Mouse (Mus musculus) liver, embryonic 13.5 days (tissue): Measurements from ENCODE around the gene Rnf220. TPM values are rescaled to one million over a fixed set of nuclear protein-coding genes. Genes with fewer than 3 reads are reported as not detected.
"Not testable (repeated sequence)": the region's sequence is repeated elsewhere in the genome, so short reads cannot be mapped to it uniquely, and the experiment has no call there.

Experiments used
- ATAC-seq: fragments of 200-750 bp; cut with Nextera tagmentation; 2 replicates; pipeline ENCODE4 v1.8.0; 2017; ENCODE audit warnings: low read depth, mild to moderate bottlenecking, moderate number of reproducible peaks, moderate library complexity
- DNase-seq: peaks from one replicate; pipeline ENCODE4 v3.0.0; 2022
- H3K27ac ChIP-seq: fragments of 300-500 bp; sonication (generic); 2 replicates; pipeline ENCODE4 v1.5.1; 2015; ENCODE audit warnings: moderate library complexity, mild to moderate bottlenecking, inconsistent platforms
- H3K27me3 ChIP-seq: fragments of 300-500 bp; sonication (generic); 2 replicates; pipeline ENCODE4 v1.6.1; 2015; ENCODE audit warnings: mild to moderate bottlenecking, inconsistent platforms
- H3K36me3 ChIP-seq: fragments of 300-500 bp; sonication (generic); 2 replicates; pipeline ENCODE4 v1.6.1; 2015; ENCODE audit warnings: mild to moderate bottlenecking, inconsistent platforms
- H3K4me1 ChIP-seq: fragments of 300-500 bp; sonication (generic); replicated peaks from 2 replicates; pipeline ENCODE4 v1.6.1; 2015; ENCODE audit warnings: inconsistent platforms
- H3K4me2 ChIP-seq: fragments of 300-500 bp; sonication (generic); 2 replicates; pipeline ENCODE4 v1.6.1; 2015; ENCODE audit warnings: inconsistent platforms, mild to moderate bottlenecking, moderate library complexity
- H3K4me3 ChIP-seq: fragments of 300-500 bp; sonication (generic); replicated peaks from 2 replicates; pipeline ENCODE4 v1.5.1; 2015; ENCODE audit warnings: mild to moderate bottlenecking, inconsistent platforms
- H3K9ac ChIP-seq: fragments of 300-500 bp; sonication (generic); 2 replicates; pipeline ENCODE4 v1.6.1; 2015; ENCODE audit warnings: mild to moderate bottlenecking, inconsistent platforms
- H3K9me3 ChIP-seq: fragments of 300-500 bp; sonication (generic); replicated peaks from 2 replicates; pipeline ENCODE4 v1.6.1; 2016; ENCODE audit warnings: inconsistent platforms
- WGBS: fragments of 180-500 bp; shearing (Covaris S2); methylation state at CpG from one replicate; pipeline ENCODE4 v1.1.7; 2015; ENCODE audit not compliant: insufficient replicate concordance; 5-methylcytosine and 5-hydroxymethylcytosine counted together
- polyA plus RNA-seq: library from polyadenylated mRNA; unstranded; fragments of >200 nt; fragmentation: Nextera tagmentation; extraction: Ambion mirVana; gene quantifications from 2 replicates; pipeline ENCODE4 v1.2.1, GENCODE M21; 2015

Gene Rnf220
- polyA plus RNA-seq, 1 experiment from 2014 or later = 31.6 TPM

- no peak for DNase-seq
- Histone ChIP-seq H3K4me1 (no peaks in the 10 kb centered on the region), H3K9ac (no peak overlapping the region), H3K9me3 (peaks cover 11% of the 10 kb centered on the region), H3K4me2 (no peak overlapping the region), H3K27me3 (no peaks in the 10 kb centered on the region), H3K4me3 (no peak overlapping the region), H3K27ac (no peak overlapping the region), H3K36me3 (peaks cover 100% of the 10 kb centered on the region)
- no peak for ATAC-seq
- 89% methylated on average over 13 of the region's 13 CpGs for WGBS
Measured at GRCm38 (mm10) chr4:117277021-117277420, 219.8 kb downstream of the Rnf220 start.

GRCm38 (mm10) chr4:117276281-117276711, 220.6 kb downstream of the Rnf220 start:
- Histone ChIP-seq H3K27me3 (no peaks in the 10 kb centered on the region), H3K9ac (no peak overlapping the region), H3K4me3 (no peak overlapping the region), H3K27ac (no peak overlapping the region), H3K4me1 (no peaks in the 10 kb centered on the region), H3K36me3 (peaks cover 100% of the 10 kb centered on the region), H3K9me3 (peaks cover 11% of the 10 kb centered on the region), H3K4me2 (no peak overlapping the region)
- DNase-seq (no peak), ATAC-seq (no peak)
- 91% methylated on average over 17 of the region's 17 CpGs for WGBS

GRCm38 (mm10) chr4:117274720-117275119, 222.1 kb downstream of the Rnf220 start:
- no peaks in the 10 kb centered on the region for H3K4me1 ChIP-seq
- peaks cover 11% of the 10 kb centered on the region for H3K9me3 ChIP-seq
- H3K27ac ChIP-seq = no peak overlapping the region
- DNase-seq (no peak), ATAC-seq (no peak)
- WGBS = 86% methylated on average over 4 of the region's 4 CpGs
- H3K4me3 ChIP-seq = no peak overlapping the region
- peaks cover 87% of the 10 kb centered on the region for H3K36me3 ChIP-seq
- no peak overlapping the region for H3K4me2 ChIP-seq
- H3K27me3 ChIP-seq = no peaks in the 10 kb centered on the region
- H3K9ac ChIP-seq = no peak overlapping the region

GRCm38 (mm10) chr4:117272459-117272858, 224.4 kb downstream of the Rnf220 start:
- DNase-seq (no peak), ATAC-seq (no peak)
- WGBS = 71% methylated on average over 12 of the region's 12 CpGs
- Histone ChIP-seq H3K27ac (no peak overlapping the region), H3K27me3 (no peaks in the 10 kb centered on the region), H3K4me1 (no peaks in the 10 kb centered on the region), H3K9me3 (peaks cover 11% of the 10 kb centered on the region), H3K4me3 (no peak overlapping the region), H3K4me2 (no peak overlapping the region), H3K36me3 (peaks cover 64% of the 10 kb centered on the region), H3K9ac (no peak overlapping the region)

GRCm38 (mm10) chr4:117270278-117270677, 226.6 kb downstream of the Rnf220 start:
- Histone ChIP-seq H3K36me3 (peaks cover 43% of the 10 kb centered on the region), H3K27me3 (no peaks in the 10 kb centered on the region), H3K4me2 (no peak overlapping the region), H3K9me3 (peaks cover 11% of the 10 kb centered on the region), H3K27ac (no peak overlapping the region), H3K4me1 (no peaks in the 10 kb centered on the region), H3K9ac (no peak overlapping the region), H3K4me3 (no peak overlapping the region)
- ATAC-seq = peak; percentile 42
- 8% methylated on average over 6 of the region's 6 CpGs for WGBS
- peak; percentile 54 for DNase-seq

GRCm38 (mm10) chr4:117267831-117268437, 228.9 kb downstream of the Rnf220 start:
- DNase-seq (no peak), ATAC-seq (no peak)
- Histone ChIP-seq H3K9me3 (no peaks in the 10 kb centered on the region), H3K4me1 (no peaks in the 10 kb centered on the region), H3K4me3 (no peak overlapping the region), H3K27me3 (no peaks in the 10 kb centered on the region), H3K9ac (no peak overlapping the region), H3K36me3 (peaks cover 19% of the 10 kb centered on the region), H3K4me2 (no peak overlapping the region), H3K27ac (no peak overlapping the region)
- WGBS = 76% methylated on average over 25 of the region's 25 CpGs

GRCm38 (mm10) chr4:117267284-117267683, 229.6 kb downstream of the Rnf220 start:
- no peak overlapping the region for H3K9ac ChIP-seq
- H3K9me3 ChIP-seq = no peaks in the 10 kb centered on the region
- ATAC-seq (no peak), DNase-seq (peak; percentile 60)
- WGBS = 5% methylated on average over 2 of the region's 2 CpGs
- peaks cover 13% of the 10 kb centered on the region for H3K36me3 ChIP-seq
- H3K4me3 ChIP-seq = no peak overlapping the region
- no peaks in the 10 kb centered on the region for H3K27me3 ChIP-seq
- no peak overlapping the region for H3K4me2 ChIP-seq
- H3K4me1 ChIP-seq = no peaks in the 10 kb centered on the region
- no peak overlapping the region for H3K27ac ChIP-seq

GRCm38 (mm10) chr4:117262987-117263386, 233.9 kb downstream of the Rnf220 start:
- 50% methylated on average over 8 of the region's 8 CpGs for WGBS
- no peak for DNase-seq
- Histone ChIP-seq H3K27me3 (no peaks in the 10 kb centered on the region), H3K9ac (no peak overlapping the region), H3K4me3 (no peak overlapping the region), H3K36me3 (no peaks in the 10 kb centered on the region), H3K27ac (no peak overlapping the region), H3K9me3 (no peaks in the 10 kb centered on the region), H3K4me2 (no peak overlapping the region), H3K4me1 (no peaks in the 10 kb centered on the region)
- no peak for ATAC-seq

- no peaks in the 10 kb centered on the region for H3K4me1 ChIP-seq
- H3K4me3 ChIP-seq = no peak overlapping the region
- no peaks in the 10 kb centered on the region for H3K9me3 ChIP-seq
- no peak overlapping the region for H3K4me2 ChIP-seq
- ATAC-seq = no peak
- no peak overlapping the region for H3K9ac ChIP-seq
- H3K27ac ChIP-seq = no peak overlapping the region
- 57% methylated on average over 13 of the region's 13 CpGs for WGBS
- DNase-seq = no peak
- no peaks in the 10 kb centered on the region for H3K27me3 ChIP-seq
- no peaks in the 10 kb centered on the region for H3K36me3 ChIP-seq
Measured at GRCm38 (mm10) chr4:117262101-117262913, 234.5 kb downstream of the Rnf220 start.

GRCm38 (mm10) chr4:117261222-117261621, 235.6 kb downstream of the Rnf220 start:
- no peaks in the 10 kb centered on the region for H3K4me1 ChIP-seq
- no peak for DNase-seq
- no peak for ATAC-seq
- H3K9ac ChIP-seq = no peak overlapping the region
- no peaks in the 10 kb centered on the region for H3K9me3 ChIP-seq
- WGBS = 64% methylated on average over 2 of the region's 2 CpGs
- H3K4me3 ChIP-seq = no peak overlapping the region
- H3K27ac ChIP-seq = no peak overlapping the region
- H3K27me3 ChIP-seq = no peaks in the 10 kb centered on the region
- no peak overlapping the region for H3K4me2 ChIP-seq
- no peaks in the 10 kb centered on the region for H3K36me3 ChIP-seq

GRCm38 (mm10) chr4:117259909-117260308, 236.9 kb downstream of the Rnf220 start:
- not testable (repeated sequence) for H3K4me3 ChIP-seq, H3K27me3 ChIP-seq, DNase-seq, H3K27ac ChIP-seq, H3K4me2 ChIP-seq, H3K36me3 ChIP-seq, H3K4me1 ChIP-seq, H3K9ac ChIP-seq, H3K9me3 ChIP-seq, ATAC-seq
- 52% methylated on average over 6 of the region's 6 CpGs for WGBS

- H3K27ac ChIP-seq = no peak overlapping the region
- no peak overlapping the region for H3K9ac ChIP-seq
- H3K27me3 ChIP-seq = 0 out of 2 replicates have a peak, but pooled peaks cover 3% of the 10 kb centered on the region
- no peak for ATAC-seq
- no peak overlapping the region for H3K4me2 ChIP-seq
- no peak overlapping the region for H3K4me3 ChIP-seq
- 42% methylated on average over 6 of the region's 6 CpGs for WGBS
- peaks cover 33% of the 10 kb centered on the region for H3K4me1 ChIP-seq
- no peaks in the 10 kb centered on the region for H3K9me3 ChIP-seq
- DNase-seq = no peak
- H3K36me3 ChIP-seq = no peaks in the 10 kb centered on the region
Measured at GRCm38 (mm10) chr4:117254672-117255071, 242.2 kb downstream of the Rnf220 start.
